Mouse (Mus musculus) C2C12 (cell line): ENCODE results near the gene Fto. TPM values are rescaled to one million over a fixed set of nuclear protein-coding genes. Genes with fewer than 3 reads are reported as not detected.

Source experiments
- H3K27me3 ChIP-seq: one replicate; pipeline ENCODE4 v1.6.1; 2011; ENCODE audit not compliant: control insufficient read depth, insufficient read depth, insufficient read length
- H3K36me3 ChIP-seq: one replicate; pipeline ENCODE4 v1.6.1; 2011; ENCODE audit not compliant: control insufficient read depth, insufficient read depth
- H3K4me3 ChIP-seq: one replicate; pipeline ENCODE4 v1.5.1; 2011; ENCODE audit warnings: mild to moderate bottlenecking, control low read depth; ENCODE audit not compliant: poor library complexity, insufficient read depth, severe bottlenecking
- H3K79me2 ChIP-seq: one replicate; pipeline ENCODE4 v1.6.1; 2011; ENCODE audit not compliant: control insufficient read depth, insufficient read depth
- H3K79me3 ChIP-seq: one replicate; pipeline ENCODE4 v1.6.1; 2011; ENCODE audit warnings: low read depth, control low read depth
- H3ac ChIP-seq: one replicate; pipeline ENCODE3; 2011; ENCODE audit warnings: low read depth; ENCODE audit not compliant: control insufficient read depth, insufficient read length
- CEBPB ChIP-seq: IDR thresholded peaks from one replicate; pipeline ENCODE4 v1.6.1; 2011; ENCODE audit warnings: low read depth, mild to moderate bottlenecking, control low read depth, moderate library complexity
- CTCF ChIP-seq: IDR thresholded peaks from one replicate; pipeline ENCODE4 v1.5.1; 2011; ENCODE audit not compliant: control insufficient read depth, insufficient read depth, insufficient read length
- FOSL1 ChIP-seq: IDR thresholded peaks from one replicate; pipeline ENCODE4 v1.8.0; 2011; ENCODE audit warnings: mild to moderate bottlenecking, low read length; ENCODE audit not compliant: poor library complexity, insufficient read depth, severe bottlenecking
- MAX ChIP-seq: IDR thresholded peaks from one replicate; pipeline ENCODE4 v1.6.1; 2011; ENCODE audit warnings: mild to moderate bottlenecking, control low read depth
- MYOD1 ChIP-seq: IDR thresholded peaks from one replicate; pipeline ENCODE4 v1.6.1; 2011; ENCODE audit warnings: low read depth; ENCODE audit not compliant: control insufficient read depth, insufficient read length
- MYOG ChIP-seq: IDR thresholded peaks from one replicate; pipeline ENCODE4 v1.6.1; 2011; ENCODE audit not compliant: control insufficient read depth, insufficient read length; ENCODE audit errors: extremely low read depth
- USF1 ChIP-seq: IDR thresholded peaks from one replicate; pipeline ENCODE4 v1.6.1; 2011; ENCODE audit warnings: low read depth, mild to moderate bottlenecking, control low read depth, moderate library complexity
- polyA plus RNA-seq: library from polyadenylated mRNA; unstranded; fragments of >200 nt; fragmentation: generic; extraction: Trizol; gene quantifications from one replicate; pipeline ENCODE4 v1.2.1, GENCODE M21; 2012; ENCODE audit warnings: missing spikeins

The Fto gene
- polyA plus RNA-seq, 1 experiment, result 39.1 TPM

DNA sequence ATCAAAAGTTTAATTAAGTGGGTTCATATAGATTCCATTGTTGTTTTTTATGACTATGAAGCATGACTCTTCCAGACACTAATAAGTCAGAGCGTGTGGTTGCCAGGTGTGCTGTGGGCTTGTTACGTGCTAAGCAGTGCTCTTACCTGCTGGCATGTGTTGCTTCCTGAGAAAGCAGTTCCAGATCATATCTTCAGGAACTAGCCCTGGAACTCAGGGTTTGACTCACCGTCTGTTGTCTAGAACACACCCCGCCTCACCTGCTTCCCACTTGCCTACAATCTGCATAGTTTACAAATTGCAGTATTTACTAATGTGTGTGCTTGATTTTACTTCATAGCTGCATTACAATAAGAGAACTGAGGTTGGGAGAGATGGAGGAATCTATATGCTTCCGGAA lies 84.7 kb downstream of the Fto start:
- Histone ChIP-seq H3K4me3 (no peak overlapping the region), H3ac (no peak overlapping the region), H3K27me3 (no peaks in the 10 kb centered on the region), H3K79me3 (peaks cover 24% of the 10 kb centered on the region), H3K36me3 (no peaks in the 10 kb centered on the region), H3K79me2 (peaks cover 64% of the 10 kb centered on the region)
- TF ChIP-seq USF1 (no peak), MAX (no peak), CTCF (no peak), CEBPB (no peak), MYOD1 (no peak)

DNA sequence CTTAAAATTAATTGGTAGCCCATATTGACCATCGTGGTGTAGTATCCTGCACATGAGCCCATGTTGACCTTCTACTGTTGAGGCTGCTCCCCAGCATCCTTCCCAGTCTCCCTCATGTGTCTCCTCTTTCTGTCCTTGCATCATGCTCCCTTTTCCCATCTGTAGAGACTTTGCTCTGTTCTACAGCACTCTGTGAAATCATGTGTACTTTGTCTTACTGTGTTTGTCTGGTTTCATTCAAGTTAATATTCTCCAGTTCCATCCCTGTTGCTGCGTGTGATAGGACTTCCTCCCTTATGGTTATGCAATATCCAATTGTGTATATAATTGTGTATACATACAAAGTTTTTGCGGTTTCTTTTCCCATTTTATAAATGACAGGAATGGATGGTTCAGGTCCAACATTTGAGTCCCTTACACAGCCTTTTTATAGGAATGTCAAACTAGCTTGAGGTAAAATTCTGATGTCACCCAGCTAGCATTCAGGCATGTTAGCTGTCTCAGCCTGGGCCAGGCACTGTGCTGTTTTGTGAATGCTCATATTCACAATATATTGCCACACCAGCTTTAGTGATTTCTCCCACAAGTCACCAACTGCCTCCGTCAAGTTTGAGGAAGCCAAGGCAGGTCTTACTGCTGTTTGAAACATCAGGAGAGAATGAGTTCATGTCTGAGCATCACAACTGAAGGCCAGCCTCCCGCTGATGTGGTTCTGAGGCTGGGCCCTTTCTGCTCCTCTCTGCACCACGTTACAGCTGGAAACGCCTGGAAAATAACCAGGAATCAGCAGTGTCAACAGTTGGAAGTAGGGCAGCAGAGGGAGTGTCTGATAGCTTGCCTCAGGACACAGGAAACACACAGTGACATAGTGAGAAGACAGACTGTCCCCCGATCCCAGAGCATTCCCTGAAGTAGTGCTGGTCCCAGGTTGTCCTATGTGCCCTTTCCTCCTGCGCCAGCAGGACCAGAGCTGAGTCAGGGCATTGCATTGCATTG lies 90.0 kb downstream of the Fto start:
- H3K79me2 ChIP-seq, result peaks cover 28% of the 10 kb centered on the region
- peaks cover 16% of the 10 kb centered on the region for H3K79me3 ChIP-seq
- TF ChIP-seq CTCF, result no peak
- TF ChIP-seq MYOG, result no peak
- no peak for TF ChIP-seq MYOD1
- no peak for TF ChIP-seq FOSL1
- no peak for TF ChIP-seq USF1
- no peak for TF ChIP-seq CEBPB
- TF ChIP-seq MAX, result no peak
- H3ac ChIP-seq, result no peak overlapping the region
- no peak overlapping the region for H3K4me3 ChIP-seq
- no peaks in the 10 kb centered on the region for H3K27me3 ChIP-seq
- no peaks in the 10 kb centered on the region for H3K36me3 ChIP-seq

DNA sequence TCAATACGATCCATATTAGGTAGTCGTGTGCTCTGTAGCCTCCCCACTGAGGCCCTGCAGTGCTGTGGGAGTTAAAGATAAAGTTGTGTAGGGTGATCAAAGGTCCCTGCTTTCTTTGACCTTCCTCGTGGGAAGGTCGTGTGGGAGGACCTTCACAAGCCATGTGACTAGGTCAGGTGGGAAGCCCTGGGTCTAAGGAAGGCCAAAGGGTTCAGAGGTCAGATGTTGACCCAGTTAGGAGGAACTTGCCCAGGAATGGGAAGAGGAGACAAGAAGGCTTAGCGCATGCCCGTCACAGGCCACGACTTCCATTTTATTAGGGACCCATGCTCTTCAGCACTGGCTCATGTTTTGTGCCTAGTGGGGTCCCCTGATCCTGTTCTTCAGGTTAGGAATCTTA lies 91.0 kb downstream of the Fto start:
- peaks cover 18% of the 10 kb centered on the region for H3K79me2 ChIP-seq
- TF ChIP-seq MYOG (no peak), USF1 (no peak), MAX (no peak), FOSL1 (no peak), CTCF (no peak)
- no peak overlapping the region for H3K4me3 ChIP-seq
- no peak overlapping the region for H3ac ChIP-seq
- no peaks in the 10 kb centered on the region for H3K36me3 ChIP-seq
- peaks cover 11% of the 10 kb centered on the region for H3K79me3 ChIP-seq
- H3K27me3 ChIP-seq, result no peaks in the 10 kb centered on the region

DNA sequence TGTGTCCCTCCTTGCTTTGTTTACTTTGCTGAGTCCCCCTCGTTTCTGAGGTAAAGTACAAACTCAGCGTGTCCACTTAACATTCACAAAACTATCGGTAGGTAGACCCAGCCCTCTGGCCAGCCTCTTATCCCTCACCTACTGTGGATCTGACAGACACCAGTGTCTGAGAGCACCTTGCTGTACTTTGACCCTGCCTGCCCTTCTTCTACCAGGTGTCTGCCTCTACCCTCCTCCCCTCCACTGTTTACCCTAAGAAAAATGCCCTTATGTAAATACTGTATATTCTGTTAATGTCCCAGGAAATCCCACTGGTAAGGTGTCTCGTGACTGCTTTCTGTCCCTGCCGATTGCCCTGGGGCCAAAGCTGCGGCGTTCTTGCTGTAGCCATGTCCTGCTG lies 91.8 kb downstream of the Fto start:
- TF ChIP-seq MYOG, result no peak
- no peak for TF ChIP-seq MAX
- TF ChIP-seq CTCF, result no peak
- no peak for TF ChIP-seq USF1
- no peak for TF ChIP-seq FOSL1
- TF ChIP-seq MYOD1, result no peak
- no peak for TF ChIP-seq CEBPB
- Histone ChIP-seq H3K79me2 (peaks cover 10% of the 10 kb centered on the region), H3K4me3 (no peak overlapping the region), H3K36me3 (no peaks in the 10 kb centered on the region), H3ac (no peak overlapping the region), H3K27me3 (no peaks in the 10 kb centered on the region), H3K79me3 (peaks cover 4% of the 10 kb centered on the region)

DNA sequence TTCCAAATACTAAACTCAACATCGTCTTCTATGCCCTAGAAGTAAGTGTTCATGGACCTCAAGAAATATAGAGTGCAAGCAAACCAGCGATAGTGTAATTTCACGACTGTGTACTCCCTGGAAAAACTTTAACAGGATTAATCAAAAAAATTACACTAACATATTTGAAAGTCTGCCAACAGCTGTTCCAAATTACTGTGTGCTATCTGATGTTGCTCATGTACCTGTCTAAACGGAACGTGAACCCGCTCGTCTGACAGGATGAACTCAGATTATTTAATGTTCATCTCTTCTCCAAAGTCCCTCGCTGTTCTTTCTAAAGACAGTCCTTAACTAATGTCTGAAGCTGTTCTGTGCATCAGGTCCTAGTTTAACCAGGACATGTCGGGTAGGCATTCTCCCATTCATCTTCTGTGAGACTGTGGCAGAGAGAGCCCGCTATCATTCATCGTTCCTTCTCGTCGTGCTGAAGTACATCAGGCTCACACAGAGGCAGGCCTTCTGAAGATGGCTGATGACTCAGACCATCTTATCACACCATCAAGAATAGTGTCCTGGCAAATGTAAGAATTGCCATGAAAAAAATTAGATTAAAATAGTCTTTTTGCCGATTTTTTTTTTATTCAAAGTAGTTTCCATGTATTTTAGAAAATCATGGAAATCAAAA lies 93.4 kb downstream of the Fto start:
- Histone ChIP-seq H3ac (no peak overlapping the region), H3K4me3 (no peak overlapping the region), H3K79me3 (peaks cover 2% of the 10 kb centered on the region), H3K27me3 (no peaks in the 10 kb centered on the region), H3K36me3 (no peaks in the 10 kb centered on the region), H3K79me2 (no peaks in the 10 kb centered on the region)
- no peak for TF ChIP-seq FOSL1
- TF ChIP-seq MYOG, result no peak
- no peak for TF ChIP-seq CEBPB
- no peak for TF ChIP-seq USF1
- no peak for TF ChIP-seq CTCF
- TF ChIP-seq MAX, result no peak
- TF ChIP-seq MYOD1, result no peak
